Mouse (Mus musculus) testis, adult 2 months (tissue): ENCODE data around the gene Dnase1l1. TPM values are rescaled to one million over a fixed set of nuclear protein-coding genes. Genes with fewer than 3 reads are reported as not detected.

ENCODE experiments used
- H3K27ac ChIP-seq: fragments of 200-500 bp; 2 replicates; pipeline ENCODE4 v1.5.1; 2012; ENCODE audit warnings: low read depth, low read length; ENCODE audit not compliant: control insufficient read depth, insufficient read depth
- H3K27me3 ChIP-seq: fragments of 200-500 bp; 2 replicates; pipeline ENCODE4 v1.6.1; 2012; ENCODE audit warnings: mild to moderate bottlenecking, low read length, moderate library complexity; ENCODE audit not compliant: control insufficient read depth, insufficient read depth
- H3K36me3 ChIP-seq: fragments of 200-500 bp; 2 replicates; pipeline ENCODE4 v1.6.1; 2012; ENCODE audit warnings: mild to moderate bottlenecking, low read length; ENCODE audit not compliant: control insufficient read depth, insufficient read depth
- H3K4me1 ChIP-seq: fragments of 200-500 bp; 2 replicates; pipeline ENCODE4 v1.6.1; 2012; ENCODE audit warnings: low read length; ENCODE audit not compliant: control insufficient read depth, insufficient read depth
- H3K4me3 ChIP-seq: fragments of 200-500 bp; 2 replicates; pipeline ENCODE4 v1.5.1; 2012; ENCODE audit warnings: low read depth, mild to moderate bottlenecking, low read length, moderate library complexity, mixed read lengths; ENCODE audit not compliant: control insufficient read depth
- CTCF ChIP-seq: fragments of 200-500 bp; IDR thresholded peaks from 2 replicates; pipeline ENCODE4 v1.5.1; 2012; ENCODE audit warnings: low read depth, mild to moderate bottlenecking, inconsistent platforms, low read length, moderate library complexity; ENCODE audit not compliant: control insufficient read depth, insufficient read depth, insufficient replicate concordance
- POLR2A ChIP-seq: fragments of 200-500 bp; IDR thresholded peaks from 2 replicates; pipeline ENCODE4 v1.6.1; 2012; ENCODE audit warnings: low read depth, mild to moderate bottlenecking, inconsistent platforms, low read length, moderate library complexity; ENCODE audit not compliant: control insufficient read depth
- polyA plus RNA-seq: library from polyadenylated mRNA; depleted of rRNA; stranded (reverse); fragments of >200 nt; gene quantifications from 2 replicates; pipeline ENCODE4 v1.2.3, GENCODE M21; 2012

Gene Dnase1l1
- polyA plus RNA-seq, 1 experiment: 1.7 TPM

DNA sequence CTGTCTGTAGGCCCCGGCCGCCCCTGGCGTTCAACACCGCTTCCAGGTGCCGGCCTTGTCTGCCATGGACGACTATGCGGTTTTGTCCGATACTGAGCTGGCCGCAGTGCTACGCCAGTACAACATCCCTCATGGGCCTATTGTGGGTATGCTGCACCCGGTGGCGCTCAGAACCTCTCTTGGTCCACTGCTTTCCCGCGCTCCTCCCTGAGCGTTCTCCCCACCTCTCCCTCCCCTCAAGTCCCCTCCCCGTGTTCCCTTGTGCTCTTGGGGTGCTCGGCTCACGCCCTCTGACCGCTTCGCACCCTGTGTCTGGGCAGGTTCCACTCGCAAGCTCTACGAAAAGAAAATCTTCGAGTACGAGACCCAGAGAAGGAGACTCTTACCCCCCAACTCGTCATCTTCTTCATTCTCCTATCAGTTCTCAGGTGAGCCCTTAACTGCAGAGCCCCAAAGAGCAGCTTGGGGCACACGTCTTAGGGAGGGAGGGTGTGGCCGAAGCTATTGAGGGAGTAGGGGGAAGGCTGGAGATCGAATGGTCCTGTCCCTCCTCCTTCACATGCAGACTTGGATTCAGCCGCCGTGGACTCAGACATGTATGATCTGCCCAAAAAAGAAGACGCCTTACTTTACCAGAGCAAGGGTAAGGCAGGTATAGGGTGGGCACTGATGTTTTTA lies 27.1 kb downstream of the Dnase1l1 start:
- TF ChIP-seq CTCF (no peak), POLR2A (no peak; the same call in 1 of the 2 replicates)

DNA sequence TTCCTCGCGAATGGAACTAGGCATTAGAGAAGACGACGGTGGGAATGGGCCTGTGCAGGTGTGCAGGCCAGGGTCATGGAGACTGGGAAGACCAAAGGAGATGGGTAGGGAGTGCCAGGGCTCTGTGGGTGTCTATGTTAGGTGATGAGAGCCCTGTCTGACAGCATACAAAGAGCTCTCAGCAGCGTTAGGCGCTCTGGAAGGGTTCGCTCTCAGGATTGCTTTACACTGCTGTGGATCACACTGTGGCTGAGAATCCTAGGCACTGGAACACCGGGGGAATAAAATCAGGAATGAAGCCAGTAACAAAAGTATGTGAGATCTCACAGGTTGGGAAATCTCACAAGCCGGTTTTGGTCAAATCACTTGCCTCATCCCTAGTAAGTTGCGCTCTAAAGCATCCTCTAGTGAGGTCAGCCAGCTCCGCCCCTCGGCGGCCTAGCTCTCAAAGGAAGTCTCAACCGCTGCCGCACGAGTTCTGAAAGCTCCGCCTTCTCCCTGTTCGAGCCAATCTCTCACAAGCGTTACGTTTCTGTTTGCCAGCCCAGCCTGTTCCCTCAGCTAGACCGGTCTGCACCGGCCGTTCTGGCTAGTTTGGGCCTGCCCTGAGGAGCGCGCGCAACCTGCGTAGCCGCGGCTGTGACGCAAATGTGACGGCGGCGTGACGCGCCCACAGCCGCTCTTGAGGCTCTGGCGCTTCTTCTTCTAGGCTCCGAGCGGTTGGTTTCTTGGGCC lies 27.8 kb downstream of the Dnase1l1 start, which contains the start of gene Emd:
Emd (plus strand) TSS at position 535 of the 735 bp plus-strand sequence.
- Histone ChIP-seq H3K27ac (peak within 1 kb of the TSS; percentile 95), H3K4me1 (peaks cover 2% of the 10 kb centered on the region; the same call in 1 of the 2 replicates), H3K27me3 (no peaks in the 10 kb centered on the region), H3K36me3 (no peaks in the 10 kb centered on the region), H3K4me3 (peak within 1 kb of the TSS; percentile 95)
- TF ChIP-seq POLR2A (peak; percentile 73), CTCF (no peak)

More for the DNA sequence above, 27.1 kb downstream of the Dnase1l1 start:
- Histone ChIP-seq H3K27me3 (no peaks in the 10 kb centered on the region), H3K4me1 (peaks cover 2% of the 10 kb centered on the region; the same call in 1 of the 2 replicates), H3K36me3 (no peaks in the 10 kb centered on the region), H3K4me3 (peak overlapping the region; percentile 95), H3K27ac (peak overlapping the region; percentile 95)

DNA sequence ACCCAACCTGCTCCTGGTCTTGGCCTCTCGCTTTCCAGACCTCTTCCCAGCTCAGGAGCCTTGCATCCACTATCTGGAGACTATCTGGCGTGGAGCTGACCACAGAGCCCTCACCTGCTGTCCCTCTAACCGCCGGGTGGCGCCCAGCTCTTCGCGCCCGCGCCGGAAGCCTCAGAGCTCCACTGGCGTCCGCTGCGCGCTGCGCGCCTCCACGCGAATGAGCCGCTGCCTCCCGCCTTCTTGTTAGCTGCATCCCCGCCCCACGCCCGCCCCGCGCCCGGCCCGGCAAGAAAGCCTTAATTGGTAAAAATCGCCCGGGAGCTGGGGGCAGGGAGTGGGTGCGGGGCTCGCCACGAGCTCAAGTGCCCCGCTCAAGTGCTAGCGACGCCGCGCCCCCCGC lies 32.5 kb downstream of the Dnase1l1 start, which contains the start of gene Flna:
Flna (minus strand) TSS at position 206 of the 400 bp plus-strand sequence.
- Histone ChIP-seq H3K27ac (peak within 1 kb of the TSS; percentile 68), H3K36me3 (no peaks in the 10 kb centered on the region), H3K27me3 (no peaks in the 10 kb centered on the region), H3K4me3 (peak within 1 kb of the TSS; percentile 78), H3K4me1 (peaks cover 4% of the 10 kb centered on the region)
- 0 out of 2 replicates have a peak, but pooled peaks have one; percentile 36 for TF ChIP-seq POLR2A
- no peak for TF ChIP-seq CTCF

DNA sequence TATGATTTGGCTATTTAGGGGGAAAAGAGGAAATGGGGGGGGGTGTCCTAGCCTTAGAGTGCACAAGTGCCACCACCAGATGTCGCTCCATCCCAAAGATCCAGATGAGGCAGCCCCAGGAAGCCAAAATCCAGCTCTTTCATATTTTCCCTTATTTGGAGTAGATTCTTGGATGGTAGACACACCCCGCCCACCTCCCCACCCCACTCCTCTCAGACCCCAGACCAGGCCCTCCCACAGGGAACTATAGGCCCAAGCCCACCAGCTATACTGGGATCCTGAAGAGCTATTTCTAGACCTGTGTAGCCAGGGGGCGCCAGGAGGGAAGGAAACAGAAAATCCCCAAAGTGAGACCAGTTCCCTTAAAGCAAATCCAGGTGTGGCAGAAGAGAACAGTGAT lies 33.5 kb downstream of the Dnase1l1 start:
- H3K27ac ChIP-seq: peak overlapping the region; percentile 18; the same call in 1 of the 2 replicates
- peaks cover 4% of the 10 kb centered on the region for H3K4me1 ChIP-seq
- TF ChIP-seq CTCF (no peak), POLR2A (no peak)
- H3K36me3 ChIP-seq: no peaks in the 10 kb centered on the region
- no peaks in the 10 kb centered on the region for H3K27me3 ChIP-seq
- H3K4me3 ChIP-seq: peak overlapping the region; percentile 78

DNA sequence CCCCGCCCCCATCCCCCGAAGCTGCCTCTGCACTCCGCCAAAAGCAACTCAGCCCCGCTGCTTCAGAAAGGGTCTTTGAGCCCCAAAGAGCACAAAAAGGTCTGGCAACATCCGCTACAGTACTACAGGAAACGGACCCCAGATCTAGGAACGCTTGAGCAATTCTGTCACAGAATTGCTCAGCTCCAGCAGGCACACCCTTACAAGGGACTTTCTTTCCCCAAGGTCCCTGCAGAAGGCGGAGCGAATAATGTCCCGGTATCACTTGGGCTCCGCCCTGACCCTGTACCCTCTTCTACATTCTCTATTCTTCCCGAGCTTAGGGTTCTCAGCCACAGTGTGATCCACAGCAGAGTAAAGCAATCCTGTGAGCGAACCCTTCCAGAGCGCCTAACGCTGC lies 35.4 kb downstream of the Dnase1l1 start:
- H3K36me3 ChIP-seq: no peaks in the 10 kb centered on the region
- peak overlapping the region; percentile 62; the same call in 1 of the 2 replicates for H3K27ac ChIP-seq
- H3K4me1 ChIP-seq: peaks cover 4% of the 10 kb centered on the region
- peak overlapping the region; percentile 75 for H3K4me3 ChIP-seq
- H3K27me3 ChIP-seq: no peaks in the 10 kb centered on the region
- no peak for TF ChIP-seq POLR2A
- TF ChIP-seq CTCF: no peak

DNA sequence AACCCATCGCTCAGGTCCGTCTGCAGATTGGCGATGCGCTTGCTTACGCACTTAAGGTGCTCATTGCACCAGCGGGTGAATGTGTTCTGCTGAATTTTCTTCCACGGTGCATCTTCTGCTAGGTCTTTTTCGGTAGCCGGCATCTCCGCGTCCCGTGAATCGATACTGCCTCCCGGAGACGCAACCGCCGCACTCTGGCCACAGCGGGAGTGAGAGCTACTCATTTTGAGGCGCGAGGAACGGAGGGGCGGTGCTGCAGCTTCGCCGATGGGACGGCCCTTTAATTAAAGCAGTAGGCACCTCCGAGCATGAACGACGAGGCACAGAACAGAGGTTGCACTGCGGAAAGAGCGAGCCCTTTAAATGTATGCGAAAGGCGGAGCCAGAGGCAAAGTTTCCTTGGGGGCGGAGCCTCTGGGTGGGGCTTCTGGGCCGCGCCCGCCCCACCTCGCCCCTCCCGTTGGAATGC lies 35.9 kb downstream of the Dnase1l1 start:
- H3K27me3 ChIP-seq: no peaks in the 10 kb centered on the region
- peak overlapping the region; percentile 75 for H3K27ac ChIP-seq
- peaks cover 4% of the 10 kb centered on the region for H3K4me1 ChIP-seq
- H3K36me3 ChIP-seq: no peaks in the 10 kb centered on the region
- TF ChIP-seq POLR2A: peak; percentile 49; the same call in 1 of the 2 replicates
- no peak for TF ChIP-seq CTCF
- H3K4me3 ChIP-seq: peak overlapping the region; percentile 84

DNA sequence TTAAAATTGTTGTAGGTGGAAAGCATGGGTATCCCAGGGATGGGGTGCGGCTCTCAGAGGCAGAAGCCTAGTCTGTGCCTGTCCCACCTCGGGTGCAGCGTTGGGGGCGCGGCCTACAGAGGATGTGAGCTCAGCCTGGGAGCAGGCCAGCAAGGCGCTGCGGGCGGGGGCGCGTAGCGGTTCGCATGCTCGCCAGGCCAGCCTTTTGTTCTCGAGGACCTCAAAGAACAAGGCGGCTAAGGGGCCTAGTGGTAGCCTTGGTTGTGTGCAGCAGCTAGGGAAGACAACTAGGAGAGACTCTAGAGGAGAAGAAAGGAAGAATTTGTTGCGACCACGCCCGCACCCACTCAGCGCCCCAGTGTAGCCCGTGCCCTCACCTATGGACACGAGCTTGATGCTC lies 36.5 kb downstream of the Dnase1l1 start:
- H3K4me1 ChIP-seq: peaks cover 4% of the 10 kb centered on the region
- H3K27me3 ChIP-seq: no peaks in the 10 kb centered on the region
- no peak for TF ChIP-seq CTCF
- no peak for TF ChIP-seq POLR2A
- H3K4me3 ChIP-seq: peak overlapping the region; percentile 84
- H3K36me3 ChIP-seq: no peaks in the 10 kb centered on the region
- peak overlapping the region; percentile 75 for H3K27ac ChIP-seq

DNA sequence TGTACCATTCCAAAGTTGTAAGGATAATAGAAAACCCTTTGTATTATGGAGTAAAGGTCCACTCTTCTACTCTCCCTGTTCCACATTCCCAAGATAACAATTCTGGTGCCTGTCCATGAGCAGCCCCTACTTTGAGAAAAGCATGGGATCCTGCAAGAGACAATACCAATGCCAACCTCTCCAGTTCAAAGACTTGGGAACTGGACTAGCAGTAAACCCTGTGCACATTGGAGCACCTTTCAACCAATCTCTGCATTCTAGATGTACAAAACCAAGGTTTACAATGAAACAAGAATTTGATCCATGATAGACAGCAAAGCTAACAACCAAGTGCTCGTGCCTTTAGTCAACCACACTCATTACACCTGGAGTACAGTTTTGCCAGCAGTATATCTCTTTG lies 37.0 kb downstream of the Dnase1l1 start:
- H3K27ac ChIP-seq: 0 out of 2 replicates have a peak overlapping the region, but pooled peaks have one; percentile 8
- H3K36me3 ChIP-seq: no peaks in the 10 kb centered on the region
- peaks cover 4% of the 10 kb centered on the region for H3K4me1 ChIP-seq
- no peaks in the 10 kb centered on the region for H3K27me3 ChIP-seq
- TF ChIP-seq POLR2A (no peak), CTCF (no peak)
- H3K4me3 ChIP-seq: peak overlapping the region; percentile 18; the same call in 1 of the 2 replicates
